Mouse (Mus musculus) kidney, adult 8-10 months (tissue): ENCODE measurements around the gene Gm11034.

ENCODE experiments used
- DNase-seq, 2 experiments: peaks; one replicate each; pipeline ENCODE4 v3.0.0; 2022

Gene Gm11034

GRCm38 (mm10) chr8:72213536-72213935 lies at the start of gene Gm11034:
TSS of gene Gm11034 (minus strand) at chr8:72213636.
- DNase-seq: no peak

GRCm38 (mm10) chr8:72262756-72263155 lies 49.3 kb upstream of the Gm11034 start:
- no peak for DNase-seq

- peak in 1 of 2 experiments; percentile 27 for DNase-seq
Observed at GRCm38 (mm10) chr8:72261872-72262271, 48.4 kb upstream of the Gm11034 start.

- DNase-seq: no peak
Observed at GRCm38 (mm10) chr8:72261431-72261830, 48.0 kb upstream of the Gm11034 start.

- peak; percentile 41 to 42 for DNase-seq
Observed at GRCm38 (mm10) chr8:72261019-72261418, 47.6 kb upstream of the Gm11034 start.

GRCm38 (mm10) chr8:72260585-72260984 lies 47.1 kb upstream of the Gm11034 start:
- DNase-seq: no peak

- DNase-seq: no peak
Observed at GRCm38 (mm10) chr8:72259862-72260261, 46.4 kb upstream of the Gm11034 start.

- no peak for DNase-seq
Observed at GRCm38 (mm10) chr8:72257902-72258238, 44.4 kb upstream of the Gm11034 start.

- DNase-seq: no peak
Observed at GRCm38 (mm10) chr8:72257171-72257901, 43.9 kb upstream of the Gm11034 start.

GRCm38 (mm10) chr8:72244610-72245009 lies 31.2 kb upstream of the Gm11034 start:
- no peak for DNase-seq

- no peak for DNase-seq
Observed at GRCm38 (mm10) chr8:72242226-72242625, 28.8 kb upstream of the Gm11034 start.

- DNase-seq: no peak
Observed at GRCm38 (mm10) chr8:72240951-72241350, 27.5 kb upstream of the Gm11034 start.

- no peak for DNase-seq
Observed at GRCm38 (mm10) chr8:72240403-72240763, 26.9 kb upstream of the Gm11034 start.

- peak; percentile 98 for DNase-seq
Observed at GRCm38 (mm10) chr8:72239499-72240402, 26.3 kb upstream of the Gm11034 start, which contains the start of gene Ap1m1. TSS of gene Ap1m1 (plus strand) at chr8:72240018.

- DNase-seq: no peak
Observed at GRCm38 (mm10) chr8:72222656-72223055, 9.2 kb upstream of the Gm11034 start.

- no peak for DNase-seq
Observed at GRCm38 (mm10) chr8:72220758-72221157, 7.3 kb upstream of the Gm11034 start.

GRCm38 (mm10) chr8:72219541-72220363 lies 6.3 kb upstream of the Gm11034 start, which contains the start of gene Fam32a:
TSS of gene Fam32a (plus strand) at chr8:72219730.
- peak; percentile 91 for DNase-seq

- DNase-seq: no peak
Observed at GRCm38 (mm10) chr8:72218781-72219540, 5.5 kb upstream of the Gm11034 start.

GRCm38 (mm10) chr8:72215871-72216270 lies 2.4 kb upstream of the Gm11034 start:
- no peak for DNase-seq

GRCm38 (mm10) chr8:72215060-72215459 lies 1.6 kb upstream of the Gm11034 start:
- peak; percentile 36 to 72 for DNase-seq

GRCm38 (mm10) chr8:72212751-72213150 lies 685 bp downstream of the Gm11034 start, which contains the start of gene Cib3:
TSS of gene Cib3 (minus strand) at chr8:72212837.
- DNase-seq: no peak

- DNase-seq: no peak
Observed at GRCm38 (mm10) chr8:72211846-72212245, 1.6 kb downstream of the Gm11034 start.
